Mouse (Mus musculus) urinary bladder, postnatal 14 days (tissue): ENCODE results near the gene Cdk12.
A peak's percentile ranks its signal among the peaks of the same experiment; 100 is the strongest.

Experiments used
- DNase-seq: peaks from one replicate; pipeline ENCODE4 v3.0.0; 2021; ENCODE audit warnings: low spot score

Cdk12 gene

GRCm38 (mm10) chr11:98260706-98261479 lies 58.0 kb downstream of the Cdk12 start:
- DNase-seq = no peak

DNA sequence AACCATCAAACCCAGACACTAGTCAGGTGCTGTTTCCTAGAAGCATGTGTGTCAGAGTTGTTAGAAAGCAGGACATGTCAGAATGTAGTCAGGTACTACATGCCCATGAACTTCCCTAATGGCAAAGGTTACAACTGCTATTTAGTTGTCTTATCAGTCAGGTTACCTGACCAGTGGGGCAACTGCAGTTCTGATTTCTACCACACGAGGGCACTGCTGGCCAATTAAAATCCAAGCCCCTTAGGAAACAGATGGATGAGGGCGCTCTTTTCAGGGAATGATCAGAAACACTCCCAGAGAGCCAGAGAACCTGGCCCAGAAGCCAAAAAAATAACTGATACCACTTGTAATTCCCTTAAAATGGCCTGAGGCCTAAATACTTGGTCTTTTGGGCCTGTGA lies 62.2 kb downstream of the Cdk12 start:
- DNase-seq = peak; percentile 82

- no peak for DNase-seq
These were observed 63.0 kb downstream of the Cdk12 start for GRCm38 (mm10) chr11:98265891-98266290.

- DNase-seq = no peak
These were observed 64.0 kb downstream of the Cdk12 start for GRCm38 (mm10) chr11:98266699-98267402.

- DNase-seq = no peak
These were observed 67.2 kb downstream of the Cdk12 start for GRCm38 (mm10) chr11:98270066-98270465.

DNA sequence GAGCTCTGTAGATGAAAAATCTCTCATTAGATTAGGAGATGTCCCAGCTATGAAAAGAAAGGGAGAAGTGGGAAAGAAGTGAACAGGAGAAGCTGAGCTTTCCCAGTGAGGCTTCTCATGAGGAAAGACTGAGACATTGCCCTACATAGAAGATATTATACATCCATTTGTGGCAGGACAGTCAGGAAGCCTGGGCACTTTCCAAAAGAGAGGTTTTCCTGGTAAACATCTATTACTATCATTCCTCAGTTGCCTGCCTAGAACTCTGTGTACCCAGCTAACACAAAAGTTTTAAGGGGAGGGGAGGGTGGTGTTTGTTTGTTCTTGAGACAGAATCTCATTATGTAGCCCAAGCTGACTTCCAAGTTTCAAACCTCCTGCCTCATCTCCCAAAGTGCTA lies 67.6 kb downstream of the Cdk12 start:
- DNase-seq = no peak

DNA sequence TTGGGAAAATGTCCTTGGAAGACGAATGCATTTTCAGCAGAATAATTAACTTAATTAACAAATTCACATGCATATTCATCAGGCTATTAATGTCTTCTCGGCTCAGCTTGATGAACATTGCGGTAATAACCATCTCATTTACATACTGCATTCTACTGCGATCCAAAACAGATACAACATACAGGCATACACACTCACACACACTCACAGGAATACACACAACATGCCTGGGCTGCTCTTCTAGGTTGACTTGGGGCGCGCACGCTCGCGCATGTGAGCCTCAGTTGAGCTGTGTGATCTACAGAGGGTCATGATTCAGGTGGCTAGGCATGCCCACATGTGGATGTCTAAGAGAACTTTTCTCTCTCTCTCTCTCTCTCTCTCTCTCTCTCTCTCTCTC lies 80.9 kb downstream of the Cdk12 start:
- no peak for DNase-seq

- DNase-seq = no peak
These were observed 81.4 kb downstream of the Cdk12 start for GRCm38 (mm10) chr11:98284230-98284629.

GRCm38 (mm10) chr11:98285368-98285767 lies 82.5 kb downstream of the Cdk12 start:
- no peak for DNase-seq

DNA sequence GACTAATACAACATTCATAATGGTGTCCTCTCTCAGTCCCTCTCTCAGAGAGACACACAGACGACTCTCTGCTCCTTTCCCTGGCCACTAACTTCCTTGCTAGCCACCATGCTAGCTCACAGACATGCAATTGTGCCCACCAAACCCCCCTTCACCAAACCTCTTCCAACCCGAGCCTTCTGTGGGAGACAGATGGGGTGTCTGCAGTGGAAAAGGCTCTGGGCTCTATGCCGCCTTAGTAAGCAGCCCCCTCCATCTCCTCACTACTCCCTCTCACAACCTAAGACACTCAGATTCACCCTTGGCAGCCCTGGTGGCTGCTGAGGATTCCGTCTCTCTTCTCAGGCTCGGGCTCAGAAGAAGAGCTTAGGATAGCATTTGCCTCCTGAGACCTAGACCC lies 84.7 kb downstream of the Cdk12 start:
- no peak for DNase-seq

GRCm38 (mm10) chr11:98287961-98288360 lies 85.1 kb downstream of the Cdk12 start:
- no peak for DNase-seq

DNA sequence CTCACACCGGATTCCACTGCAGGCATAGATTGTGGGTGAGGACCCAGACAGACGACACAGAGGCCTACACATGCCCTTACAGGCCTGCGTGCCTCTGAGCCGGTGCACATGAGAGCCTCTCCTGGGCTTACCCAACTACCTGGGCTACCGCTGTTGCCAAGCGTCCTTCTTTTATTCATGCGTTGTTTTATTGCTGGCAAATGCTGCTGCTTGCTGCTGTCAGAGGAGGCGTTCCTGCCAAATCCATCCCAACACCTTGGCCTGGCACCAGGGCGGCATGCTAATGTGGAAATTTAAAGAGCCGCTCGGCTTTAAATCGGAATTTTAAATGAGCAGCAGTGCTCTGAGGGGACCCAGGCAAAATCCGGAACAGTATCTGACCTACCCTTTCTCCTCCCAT lies 87.0 kb downstream of the Cdk12 start:
- DNase-seq = no peak

- DNase-seq = no peak
These were observed 88.0 kb downstream of the Cdk12 start for GRCm38 (mm10) chr11:98290906-98291305.

DNA sequence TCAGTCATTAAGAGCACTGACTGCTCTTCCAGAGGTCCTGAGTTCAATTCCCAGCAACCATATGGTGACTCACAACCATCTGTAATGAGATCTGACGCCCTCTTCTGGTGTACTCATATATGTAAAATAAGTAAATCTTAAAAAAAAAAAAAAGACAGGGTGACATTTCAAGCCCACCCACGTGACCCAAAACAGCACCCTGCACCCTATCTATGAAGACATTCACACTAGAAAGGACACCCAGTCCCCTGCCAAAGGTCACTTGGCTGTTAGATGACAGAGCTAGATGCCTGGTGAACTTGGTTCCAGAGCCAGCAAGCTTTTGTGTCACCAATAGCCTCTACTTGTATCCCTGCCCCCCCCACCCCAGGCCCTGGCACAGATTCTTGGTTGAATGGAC lies 90.2 kb downstream of the Cdk12 start:
- DNase-seq = no peak

DNA sequence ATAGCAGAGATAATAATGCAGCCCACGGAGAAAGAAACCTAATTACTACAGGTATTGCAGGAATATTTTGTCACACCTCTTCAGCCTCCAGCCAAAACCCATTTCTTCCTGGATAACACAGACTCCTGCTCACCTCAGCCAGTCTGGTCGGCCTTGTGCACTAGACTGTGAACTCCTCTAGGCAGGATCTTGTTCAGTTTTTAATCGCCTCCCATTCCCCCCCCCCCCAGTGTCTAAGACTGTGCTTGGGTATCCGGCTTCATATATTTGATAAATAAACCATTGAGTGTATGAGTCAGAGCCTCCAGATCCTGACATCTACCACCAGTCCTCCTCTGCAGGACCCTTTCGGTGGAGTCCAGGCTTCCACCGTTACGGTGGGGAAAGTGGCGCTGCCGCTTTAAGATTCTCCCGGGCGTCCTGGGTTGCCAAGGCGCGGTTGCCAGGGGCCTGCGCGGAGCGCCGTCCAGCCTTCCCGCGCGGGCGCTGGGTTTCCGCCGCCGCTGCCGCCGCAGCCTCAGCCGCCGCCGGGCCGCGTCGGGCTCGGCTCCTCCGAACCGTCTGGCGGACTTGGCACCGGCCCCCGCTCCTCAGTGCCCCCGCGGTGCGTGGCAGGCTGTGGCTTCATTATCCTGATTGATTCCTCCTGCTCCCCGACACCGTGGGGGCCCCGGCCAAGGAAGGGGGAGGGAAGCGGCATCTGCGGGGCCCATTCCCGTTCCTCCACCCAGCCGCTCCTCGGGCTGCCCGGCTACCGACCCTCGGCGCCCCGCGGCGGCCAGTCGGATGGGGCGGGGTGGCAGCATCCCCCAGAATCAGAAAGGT lies 91.5 kb downstream of the Cdk12 start:
- DNase-seq = peak; percentile 62

- DNase-seq = no peak
These were observed 92.2 kb downstream of the Cdk12 start for GRCm38 (mm10) chr11:98295013-98295585.

GRCm38 (mm10) chr11:98296277-98296676 lies 93.4 kb downstream of the Cdk12 start:
- DNase-seq = no peak

DNA sequence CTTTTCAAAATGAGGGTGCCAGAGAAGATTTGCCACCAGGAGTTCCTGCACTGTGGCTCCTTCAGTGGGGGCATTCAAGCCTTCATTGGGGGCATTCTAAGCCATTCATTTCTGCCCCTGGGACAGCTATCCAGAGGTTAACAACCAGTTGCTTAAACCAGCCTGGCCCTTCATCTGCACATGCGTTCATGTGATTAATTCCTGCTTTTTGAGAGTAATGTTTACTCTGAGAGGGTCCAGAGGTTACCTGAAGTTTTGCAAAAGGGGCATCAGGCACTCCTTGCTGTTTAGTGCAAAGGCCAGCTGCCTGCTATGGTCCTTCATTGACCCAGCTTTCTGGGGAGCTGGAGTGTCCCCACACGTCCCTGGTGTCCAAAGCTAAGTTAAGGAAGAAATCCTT lies 94.1 kb downstream of the Cdk12 start:
- DNase-seq = no peak

DNA sequence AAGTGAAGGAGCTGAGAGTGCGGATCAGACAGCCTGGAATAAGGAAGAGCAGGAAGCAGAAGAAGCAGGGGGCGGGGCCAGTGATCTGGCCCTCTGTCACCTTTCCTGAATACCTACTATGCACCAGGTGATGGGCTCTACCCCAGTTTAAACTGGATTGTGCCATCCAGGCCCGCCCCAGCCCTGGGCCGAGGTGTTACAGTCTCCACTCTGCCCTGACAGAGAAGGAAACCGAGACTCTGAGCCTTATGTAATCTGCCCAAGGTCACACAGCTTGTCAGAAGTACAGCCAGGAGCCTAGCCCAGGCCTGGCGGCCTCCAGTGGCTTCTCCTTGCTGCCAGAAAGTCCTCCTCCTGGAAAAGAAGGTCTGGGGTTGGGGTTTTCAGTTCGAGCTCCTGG lies 94.9 kb downstream of the Cdk12 start:
- DNase-seq = no peak

DNA sequence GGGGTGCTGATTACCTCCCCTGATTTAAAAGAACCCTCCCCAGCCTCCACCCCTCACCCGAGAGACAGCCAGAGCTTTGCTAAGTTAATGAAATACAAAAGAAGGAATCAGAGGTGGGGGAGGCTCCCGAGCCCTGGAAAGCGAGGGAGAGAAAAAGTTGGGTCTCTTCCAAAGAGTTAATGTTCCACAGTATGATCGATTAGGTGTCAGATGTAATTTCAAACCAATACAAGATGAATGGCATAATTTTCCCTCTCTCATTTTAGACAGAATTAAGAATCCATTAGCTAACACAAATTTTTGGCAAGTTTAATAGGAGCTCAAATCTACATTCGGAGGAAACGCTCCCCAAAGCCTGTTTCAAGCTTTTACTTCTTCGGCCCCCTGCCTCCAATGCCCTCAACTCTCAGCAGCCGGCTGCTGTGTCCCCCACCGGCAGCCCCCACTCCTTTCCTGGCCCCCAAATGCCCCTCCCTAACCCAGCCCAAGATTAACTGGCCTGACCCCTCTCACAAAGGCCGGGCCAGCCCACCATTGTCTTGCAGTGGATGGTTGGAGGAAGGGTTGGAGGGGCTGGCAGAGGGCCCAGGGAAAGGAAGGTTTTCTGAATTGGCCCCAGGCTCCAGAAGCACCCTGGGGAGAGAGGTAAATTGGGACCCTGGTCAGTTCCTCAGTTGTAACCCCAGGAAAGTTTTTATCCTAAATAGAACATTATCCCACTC lies 95.8 kb downstream of the Cdk12 start:
- no peak for DNase-seq

GRCm38 (mm10) chr11:98313790-98314323 lies 111.0 kb downstream of the Cdk12 start:
- peak; percentile 70 for DNase-seq
